Mouse (Mus musculus): ENCODE measurements at regions not wholly inside any gene's neighbourhood (a gene's known extent, or its start where the extent isn't known, plus 50 kb on each side); places are given as distances from the start of the nearest gene placed in this dataset.

- DNase-seq: peak; percentile 28
These were observed 467.3 kb downstream of the Etnk1 start for GRCm38 (mm10) chr6:143634334-143634733.

GRCm38 (mm10) chr6:143635043-143635442 is 468.0 kb downstream of the Etnk1 start:
- peak; percentile 11 for DNase-seq

- peak; percentile 12 for DNase-seq
These were observed 473.6 kb downstream of the Etnk1 start for GRCm38 (mm10) chr6:143640652-143641051.

- no peak for DNase-seq
These were observed 475.0 kb downstream of the Etnk1 start for GRCm38 (mm10) chr6:143642052-143642451.

- DNase-seq: no peak
These were observed 479.0 kb downstream of the Etnk1 start for GRCm38 (mm10) chr6:143645989-143646388.

GRCm38 (mm10) chr6:143648501-143648900 is 481.5 kb downstream of the Etnk1 start:
- no peak for DNase-seq

GRCm38 (mm10) chr6:143656576-143656975 is 489.6 kb downstream of the Etnk1 start:
- no peak for DNase-seq

GRCm38 (mm10) chr6:143660837-143661236 is 493.8 kb downstream of the Etnk1 start:
- no peak for DNase-seq

- no peak for DNase-seq
These were observed 496.3 kb downstream of the Etnk1 start for GRCm38 (mm10) chr6:143663306-143663705.

- DNase-seq: no peak
These were observed 498.4 kb downstream of the Etnk1 start for GRCm38 (mm10) chr6:143665374-143665773.

GRCm38 (mm10) chr6:143668551-143668950 is 501.5 kb downstream of the Etnk1 start:
- no peak for DNase-seq

GRCm38 (mm10) chr6:143669446-143670130 is 502.6 kb downstream of the Etnk1 start:
- no peak for DNase-seq

- no peak for DNase-seq
These were observed 523.1 kb downstream of the Etnk1 start for GRCm38 (mm10) chr6:143690131-143690530.

GRCm38 (mm10) chr6:143690866-143691265 is 523.8 kb downstream of the Etnk1 start:
- DNase-seq: no peak

GRCm38 (mm10) chr6:143697997-143698396 is 531.0 kb downstream of the Etnk1 start:
- no peak for DNase-seq

GRCm38 (mm10) chr6:143703984-143704383 is 537.0 kb downstream of the Etnk1 start:
- no peak for DNase-seq

- DNase-seq: no peak
These were observed 539.4 kb downstream of the Etnk1 start for GRCm38 (mm10) chr6:143706451-143706850.

- DNase-seq: no peak
These were observed 547.4 kb downstream of the Etnk1 start for GRCm38 (mm10) chr6:143714461-143714860.

GRCm38 (mm10) chr6:143750074-143750473 is 583.1 kb downstream of the Etnk1 start:
- no peak for DNase-seq

GRCm38 (mm10) chr6:143751076-143752070 is 584.4 kb downstream of the Etnk1 start:
- peak; percentile 22 for DNase-seq

GRCm38 (mm10) chr6:143757462-143757861 is 590.4 kb downstream of the Etnk1 start:
- no peak for DNase-seq

GRCm38 (mm10) chr6:143768115-143768514 is 601.1 kb downstream of the Etnk1 start:
- no peak for DNase-seq

All from kidney, adult 11 months (tissue).